Mouse (Mus musculus): ENCODE data around the gene Ctsk.

DNA sequence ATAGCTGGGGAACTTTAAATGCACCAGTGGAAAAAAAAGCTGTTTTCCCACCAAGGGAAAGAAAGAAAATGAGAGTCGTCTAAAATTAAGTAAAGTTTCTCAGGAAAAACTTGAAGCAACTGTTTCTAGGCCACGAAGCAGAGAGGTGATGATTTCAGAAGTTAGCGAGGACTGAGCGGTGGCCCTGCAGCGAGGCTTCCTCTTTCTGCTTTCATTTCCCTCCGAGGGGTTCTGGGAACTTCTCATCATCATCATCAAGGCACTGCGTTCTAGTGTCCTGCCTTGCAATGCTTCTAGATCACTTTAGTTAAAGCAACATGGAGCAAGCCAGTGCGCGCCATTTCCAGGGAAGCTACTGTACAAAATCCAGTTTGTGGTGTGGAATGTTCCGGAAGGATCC is 22.1 kb downstream of the Ctsk start:
- TF ChIP-seq CTCF (IDR thresholded peaks at IDR 0.05; ENCODE audit: insufficient read depth, low read depth, low read length) (no peak), POLR2A (IDR thresholded peaks at IDR 0.05; ENCODE audit: insufficient read depth, low read depth, low read length) (no peak)
